Mouse (Mus musculus): ENCODE measurements around the gene Cdk13. TPM values are rescaled to one million over a fixed set of nuclear protein-coding genes. Genes with fewer than 3 reads are reported as not detected.

Cdk13 gene
- 17.3 and 24.1 TPM in 2 replicates for polyA plus RNA-seq (2012; rRNA removed)

DNA sequence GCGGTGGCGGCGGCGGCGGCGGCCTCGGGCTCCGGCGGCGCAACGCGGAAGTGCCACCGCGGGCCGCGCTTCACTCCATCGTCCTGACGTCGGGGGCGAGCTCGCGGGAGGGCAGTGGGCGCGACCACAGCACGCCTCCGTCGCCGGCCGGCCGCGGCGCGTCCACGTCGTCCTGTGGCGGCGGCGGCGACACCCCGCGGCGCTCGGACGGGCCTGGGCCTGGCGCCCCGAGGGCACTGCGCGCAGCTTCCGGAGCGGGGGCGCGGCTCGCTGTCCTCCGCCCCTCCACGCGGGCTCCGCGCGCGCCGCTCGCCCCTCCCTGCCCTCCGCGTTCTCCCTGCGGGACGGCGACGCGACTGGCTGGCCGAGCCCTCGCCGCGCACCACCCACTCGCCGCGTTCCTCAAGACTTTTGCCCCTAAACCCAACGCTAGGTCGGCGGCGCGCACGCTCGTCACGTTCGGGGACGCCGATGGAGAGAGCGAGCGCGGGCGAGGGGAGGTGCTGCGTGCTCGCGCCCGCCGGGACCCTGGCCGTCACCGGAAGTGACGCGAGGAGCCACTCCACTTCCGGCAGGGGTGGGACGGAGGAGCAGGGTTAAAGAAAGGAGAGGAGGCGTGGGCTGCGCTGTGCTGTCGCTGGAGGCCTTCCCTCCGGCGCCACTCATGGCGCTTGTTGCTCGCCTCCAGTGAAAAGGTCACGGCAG is at the start of gene Cdk13:
Gene Cdk13, minus strand, starts transcription at position 189 of the 705 bp plus-strand sequence.

DNA sequence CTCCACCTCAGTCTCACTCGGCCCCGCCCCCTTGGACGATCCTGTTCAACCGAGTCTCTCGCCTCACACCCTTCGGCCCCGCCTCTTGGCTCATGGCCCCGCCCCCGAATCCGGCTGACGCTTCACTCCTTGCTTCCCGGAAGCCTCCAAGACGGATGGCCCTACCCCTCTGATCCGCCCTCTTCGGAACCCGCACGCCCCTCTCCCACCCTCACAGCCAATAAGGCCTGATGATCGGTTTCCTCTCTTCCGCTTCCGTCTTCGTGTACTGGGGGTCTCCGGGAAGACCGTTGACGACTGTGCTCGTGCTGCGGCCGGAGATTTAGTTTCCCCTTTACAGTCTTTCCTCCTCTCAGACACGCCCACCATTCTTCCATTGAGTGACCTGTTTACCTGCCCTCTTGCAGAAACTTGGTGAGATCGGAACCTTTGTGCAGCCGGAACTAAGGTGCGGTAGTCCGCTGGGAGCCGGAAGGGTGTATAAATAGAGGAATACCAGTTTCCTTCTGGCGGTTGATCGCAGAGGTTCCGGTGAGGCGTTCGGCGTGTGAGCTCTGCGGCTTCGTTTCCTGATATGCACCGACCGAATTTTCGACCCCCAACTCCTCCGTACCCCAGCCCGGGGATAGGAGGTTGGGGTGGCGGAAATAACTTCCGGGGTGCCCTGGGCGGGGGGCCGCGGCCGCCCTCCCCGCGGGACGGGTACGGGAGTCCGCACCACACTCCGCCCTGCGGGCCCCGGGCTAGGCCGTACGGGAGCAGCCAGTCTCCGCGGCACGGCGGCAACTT is 109.8 kb downstream of the Cdk13 start, which contains the start of the genes Mplkip and Sugct:
Gene Mplkip, plus strand, starts transcription at position 282 of the 789 bp plus-strand sequence.
Gene Sugct, minus strand, starts transcription at position 643 of the 789 bp plus-strand sequence.

Other genes with a start within 250 kb of the Cdk13 start
- 6.8 and 15.7 TPM in 2 replicates for gene Mplkip, start 109.9 kb downstream of the Cdk13 start, polyA plus RNA-seq (2012; rRNA removed)
- 0.08 and 0.15 TPM in 2 replicates for gene Sugct, start 109.5 kb downstream of the Cdk13 start, polyA plus RNA-seq (2012; rRNA removed)
- gene Rala, start 139.1 kb upstream of the Cdk13 start, polyA plus RNA-seq (2012; rRNA removed): 7.6 and 13.1 TPM in 2 replicates
- gene Yae1d1, start 188.3 kb upstream of the Cdk13 start, polyA plus RNA-seq (2012; rRNA removed): 0.61 and 1.1 TPM in 2 replicates